Comparison of ENCODE assay signal across 17 mouse cellular contexts in the genomic region with DNA sequence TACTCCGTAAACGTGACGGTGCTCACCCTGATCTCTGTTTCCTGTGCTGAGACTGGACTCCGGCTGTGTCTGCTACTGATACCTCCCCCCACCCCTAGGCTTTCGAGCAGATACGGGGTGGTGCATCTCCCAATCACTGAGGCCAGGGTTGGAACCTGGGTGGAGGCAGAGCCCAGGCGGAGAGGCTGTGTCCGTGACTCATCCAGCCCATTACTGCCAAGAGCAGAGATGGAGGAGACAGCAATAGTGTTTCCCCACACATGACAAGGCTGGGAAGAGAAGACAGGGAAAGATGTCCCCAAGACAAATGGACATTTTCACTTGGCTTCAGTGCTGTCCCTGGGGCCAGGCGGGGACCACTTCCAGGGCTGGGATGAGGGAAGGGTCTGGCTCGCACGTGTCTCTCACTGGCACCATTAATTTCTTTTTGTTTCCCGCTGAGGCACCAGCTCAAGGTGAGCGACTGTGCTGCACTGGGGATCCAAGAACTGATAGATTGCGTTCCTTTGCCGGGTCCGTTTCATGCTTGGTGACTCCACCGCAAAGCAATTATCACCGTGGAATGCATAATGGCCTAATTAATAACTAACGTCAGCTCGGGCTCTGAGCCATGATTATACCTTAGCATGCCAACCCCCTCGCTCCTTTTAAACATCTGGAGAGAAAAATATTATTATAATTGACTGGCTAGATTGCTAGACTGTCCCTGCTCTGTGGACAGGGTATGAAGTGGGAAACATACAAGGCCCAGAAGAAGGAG.
DNase-seq lines count a peak whose midpoint lies in the region; ATAC-seq lines count a peak whose summit lies in the region.
"Had no signal": no experiment of that assay in that cellular context is flagged by ENCODE, and none has a peak within 500 bp of the region (broad histone marks: within the 10 kb centered on the region; RNA-seq: fewer than 3 reads in every experiment).

No protein-coding gene starts in this region.

- H3K4me3 ChIP-seq in forebrain, embryonic 14.5 days (ENCODE audit: low read depth, low read length): no peak overlapping the region
- H3K4me3 ChIP-seq in forebrain, embryonic 10.5 days: no peak overlapping the region
- no peak overlapping the region for H3K4me3 ChIP-seq in neural tube, embryonic 12.5 days
- H3K4me3 ChIP-seq in hindbrain, embryonic 16.5 days (ENCODE audit: low read length): no peak overlapping the region
- H3K4me3 ChIP-seq: embryonic facial prominence, embryonic 13.5 days had no signal

- H3K27ac ChIP-seq in forebrain, embryonic 14.5 days (ENCODE audit: low read depth, low read length): 0 out of 2 replicates have a peak overlapping the region, but pooled peaks have one; percentile 33
- H3K27ac ChIP-seq in forebrain, embryonic 10.5 days: no peak overlapping the region
- H3K27ac ChIP-seq in neural tube, embryonic 12.5 days: peak overlapping the region; percentile 10; the same call in 1 of the 2 replicates
- peak overlapping the region; percentile 34; the same call in 1 of the 2 replicates for H3K27ac ChIP-seq in hindbrain, embryonic 16.5 days (ENCODE audit: low read depth, low read length)
- H3K27ac ChIP-seq: embryonic facial prominence, embryonic 13.5 days had no signal

- no peak overlapping the region for H3K9ac ChIP-seq in forebrain, embryonic 14.5 days (ENCODE audit: low read length)
- no peak overlapping the region for H3K9ac ChIP-seq in neural tube, embryonic 12.5 days
- no peak overlapping the region for H3K9ac ChIP-seq in hindbrain, embryonic 16.5 days (ENCODE audit: low read depth, low read length)
- H3K9ac ChIP-seq: embryonic facial prominence, embryonic 13.5 days had no signal

- no peaks in the 10 kb centered on the region for H3K36me3 ChIP-seq in forebrain, embryonic 14.5 days (ENCODE audit: control insufficient read depth, insufficient read depth, low read length)
- no peaks in the 10 kb centered on the region for H3K36me3 ChIP-seq in forebrain, embryonic 10.5 days (replicated peaks)
- H3K36me3 ChIP-seq in neural tube, embryonic 12.5 days: no peaks in the 10 kb centered on the region
- no peaks in the 10 kb centered on the region for H3K36me3 ChIP-seq in hindbrain, embryonic 16.5 days (ENCODE audit: control insufficient read depth, insufficient read depth, low read length)
- H3K36me3 ChIP-seq: embryonic facial prominence, embryonic 13.5 days had no signal

- H3K9me3 ChIP-seq in forebrain, embryonic 14.5 days (replicated peaks; ENCODE audit: control insufficient read depth, low read length): no peaks in the 10 kb centered on the region
- no peaks in the 10 kb centered on the region for H3K9me3 ChIP-seq in forebrain, embryonic 10.5 days
- H3K9me3 ChIP-seq in neural tube, embryonic 12.5 days: no peaks in the 10 kb centered on the region
- H3K9me3 ChIP-seq in hindbrain, embryonic 16.5 days (ENCODE audit: control insufficient read depth, low read length): no peaks in the 10 kb centered on the region
- H3K9me3 ChIP-seq: embryonic facial prominence, embryonic 13.5 days had no signal

- H3K4me2 ChIP-seq in forebrain, embryonic 14.5 days (ENCODE audit: low read length): no peak overlapping the region
- H3K4me2 ChIP-seq in neural tube, embryonic 12.5 days (replicated peaks): no peak overlapping the region
- no peak overlapping the region for H3K4me2 ChIP-seq in hindbrain, embryonic 16.5 days (ENCODE audit: low read length)
- H3K4me2 ChIP-seq: embryonic facial prominence, embryonic 13.5 days; heart, embryonic 11.5 days had no signal

- no peak for ATAC-seq in forebrain, embryonic 14.5 days
- no peak for ATAC-seq in neural tube, embryonic 12.5 days (ENCODE audit: low FRiP score, low read depth)
- peak; percentile 28; the same call in 1 of the 2 replicates for ATAC-seq in hindbrain, embryonic 16.5 days

- DNase-seq in forebrain, embryonic 14.5 days (ENCODE audit: low spot score): no peak
- no peak for DNase-seq in forebrain, embryonic 10.5 days (ENCODE audit: extremely low spot score, low spot score)
- DNase-seq in neural tube, embryonic 10.5 days (ENCODE audit: extremely low spot score, low spot score): no peak
- no peak for DNase-seq in gastrocnemius, postnatal 4 days (ENCODE audit: low spot score in 2 of 2)
- no peak for DNase-seq in retina, postnatal 1 day
- DNase-seq: cerebellum, adult 9-11 months; gastrocnemius, postnatal 36 days; heart, postnatal 14 days; kidney, adult 9 months; layer of hippocampus, postnatal 36 days; left cerebral cortex, postnatal 4 days; lung, adult 18-20 months; thymus, postnatal 4 days had no signal

- no peaks in the 10 kb centered on the region for H3K27me3 ChIP-seq in forebrain, embryonic 14.5 days (replicated peaks; ENCODE audit: control insufficient read depth, insufficient read depth, low read length)
- H3K27me3 ChIP-seq in forebrain, embryonic 10.5 days (ENCODE audit: poor library complexity, severe bottlenecking): no peaks in the 10 kb centered on the region; the same call in 1 of the 2 replicates
- H3K27me3 ChIP-seq in neural tube, embryonic 12.5 days (replicated peaks): no peaks in the 10 kb centered on the region
- H3K27me3 ChIP-seq in hindbrain, embryonic 16.5 days (replicated peaks; ENCODE audit: control insufficient read depth, insufficient read depth, low read length): 0 out of 2 replicates have a peak, but pooled peaks cover 2% of the 10 kb centered on the region
- H3K27me3 ChIP-seq: embryonic facial prominence, embryonic 13.5 days had no signal

- 64% methylated on average over 21 of the region's 21 CpGs for WGBS in forebrain, embryonic 14.5 days
- 87% methylated on average over 21 of the region's 21 CpGs for WGBS in forebrain, embryonic 10.5 days
- WGBS in neural tube, embryonic 12.5 days: 77% methylated on average over 21 of the region's 21 CpGs
- 54% methylated on average over 21 of the region's 21 CpGs for WGBS in hindbrain, embryonic 16.5 days

- no peaks in the 10 kb centered on the region for H3K4me1 ChIP-seq in forebrain, embryonic 14.5 days (ENCODE audit: control insufficient read depth, insufficient read depth, low read length)
- peaks cover 16% of the 10 kb centered on the region for H3K4me1 ChIP-seq in forebrain, embryonic 10.5 days
- H3K4me1 ChIP-seq in neural tube, embryonic 12.5 days: 0 out of 2 replicates have a peak, but pooled peaks cover 4% of the 10 kb centered on the region
- peaks cover 4% of the 10 kb centered on the region; the same call in 1 of the 2 replicates for H3K4me1 ChIP-seq in hindbrain, embryonic 16.5 days (ENCODE audit: control insufficient read depth, insufficient read depth, low read depth, low read length)
